Mouse (Mus musculus): Measurements from ENCODE around the gene Gm26938. TPM values are rescaled to one million over a fixed set of nuclear protein-coding genes. Genes with fewer than 3 reads are reported as not detected.

Gene Gm26938
- polyA plus RNA-seq (2014; fragmentation: Illumina TruSeq; extraction: RNeasy Lipid Tissue Mini Kit (QIAGEN cat#74804); ENCODE audit: low read depth, low replicate concordance) = not detected

GRCm38 (mm10) chr5:139826357-139827055 lies at the start of gene Gm26938, which contains the start of gene Psmg3:
TSS of gene Gm26938 (minus strand) at chr5:139826407.
TSS of gene Psmg3 (minus strand) at chr5:139826885.

GRCm38 (mm10) chr5:139819538-139820181 lies 6.5 kb downstream of the Gm26938 start, which contains the start of gene Tmem184a:
TSS of gene Tmem184a (minus strand) at chr5:139819917.

GRCm38 (mm10) chr5:139791227-139792158 lies 34.7 kb downstream of the Gm26938 start, which contains the start of gene Mafk:
TSS of gene Mafk (plus strand) at chr5:139791513.

GRCm38 (mm10) chr5:139775216-139775926 lies 50.8 kb downstream of the Gm26938 start, which contains the start of gene Ints1:
TSS of gene Ints1 (minus strand) at chr5:139775674.

Other genes with a start within 250 kb of the Gm26938 start
- gene Micall2, start 90.1 kb downstream of the Gm26938 start, polyA plus RNA-seq (2014; fragmentation: Illumina TruSeq; extraction: RNeasy Lipid Tissue Mini Kit (QIAGEN cat#74804); ENCODE audit: low read depth, low replicate concordance) = 0.26 TPM
- gene Ints1, start 50.7 kb downstream of the Gm26938 start, polyA plus RNA-seq (2014; fragmentation: Illumina TruSeq; extraction: RNeasy Lipid Tissue Mini Kit (QIAGEN cat#74804); ENCODE audit: low read depth, low replicate concordance) = not detected
- 2.9 TPM for gene Mafk, start 34.9 kb downstream of the Gm26938 start, polyA plus RNA-seq (2014; fragmentation: Illumina TruSeq; extraction: RNeasy Lipid Tissue Mini Kit (QIAGEN cat#74804); ENCODE audit: low read depth, low replicate concordance)
- 1.1 TPM for gene Tmem184a, start 6.5 kb downstream of the Gm26938 start, polyA plus RNA-seq (2014; fragmentation: Illumina TruSeq; extraction: RNeasy Lipid Tissue Mini Kit (QIAGEN cat#74804); ENCODE audit: low read depth, low replicate concordance)
- gene Psmg3, start 478 bp upstream of the Gm26938 start, polyA plus RNA-seq (2014; fragmentation: Illumina TruSeq; extraction: RNeasy Lipid Tissue Mini Kit (QIAGEN cat#74804); ENCODE audit: low read depth, low replicate concordance) = 0.66 TPM
- gene Elfn1, start 81.5 kb upstream of the Gm26938 start, polyA plus RNA-seq (2014; fragmentation: Illumina TruSeq; extraction: RNeasy Lipid Tissue Mini Kit (QIAGEN cat#74804); ENCODE audit: low read depth, low replicate concordance) = not detected

Measured in liver, adult 10 weeks (tissue).